Mouse (Mus musculus): Measurements from ENCODE around the gene Rgs8.

GRCm38 (mm10) chr1:153734866-153735265, 82.0 kb downstream of the Rgs8 start:
- TF ChIP-seq CTCF (IDR thresholded peaks at IDR 0.05; ENCODE audit: control insufficient read depth, insufficient read depth, low read length) (no peak), POLR2A (IDR thresholded peaks at IDR 0.05; ENCODE audit: borderline replicate concordance, control insufficient read depth, low read depth, low read length) (no peak)
